Mouse (Mus musculus): ENCODE results near the gene Vtn. TPM values are rescaled to one million over a fixed set of nuclear protein-coding genes. Genes with fewer than 3 reads are reported as not detected.

Gene Vtn
- total RNA-seq (2021) = 10 to 100 TPM; 65.7 to 66.3 TPM
- long read RNA-seq, transcript Vtn-201 (8 exons, 1,744 nt) = major isoform, 44 of 51 reads
- long read RNA-seq, partial matches to known transcripts = 3 of 51 reads
- long read RNA-seq, other reads (novel, unspliced or antisense) = 2 of 51 reads

GRCm38 (mm10) chr11:78499004-78499403 lies at the start of gene Vtn:
Gene Vtn (plus strand): TSS chr11:78499091.
- no peak for DNase-seq (ENCODE audit: low spot score in 2 of 2)

GRCm38 (mm10) chr11:78450337-78450736 lies 48.6 kb upstream of the Vtn start:
- no peak for DNase-seq (ENCODE audit: low spot score in 2 of 2)

GRCm38 (mm10) chr11:78453675-78454074 lies 45.2 kb upstream of the Vtn start:
- peak; percentile 74 to 79 for DNase-seq (ENCODE audit: low spot score in 2 of 2)

GRCm38 (mm10) chr11:78454276-78454675 lies 44.6 kb upstream of the Vtn start:
- no peak for DNase-seq (ENCODE audit: low spot score in 2 of 2)

GRCm38 (mm10) chr11:78455308-78455707 lies 43.6 kb upstream of the Vtn start:
- peak; percentile 34 to 47 for DNase-seq (ENCODE audit: low spot score in 2 of 2)

GRCm38 (mm10) chr11:78458740-78459139 lies 40.2 kb upstream of the Vtn start:
- DNase-seq (ENCODE audit: low spot score in 2 of 2) = no peak

GRCm38 (mm10) chr11:78461894-78462293 lies 37.0 kb upstream of the Vtn start:
- no peak for DNase-seq (ENCODE audit: low spot score in 2 of 2)

- DNase-seq (ENCODE audit: low spot score in 2 of 2) = no peak
These were observed 36.2 kb upstream of the Vtn start for GRCm38 (mm10) chr11:78462669-78463068.

GRCm38 (mm10) chr11:78463286-78464036 lies 35.4 kb upstream of the Vtn start:
- DNase-seq (ENCODE audit: low spot score in 2 of 2) = no peak

- no peak for DNase-seq (ENCODE audit: low spot score in 2 of 2)
These were observed 33.8 kb upstream of the Vtn start for GRCm38 (mm10) chr11:78465116-78465515.

GRCm38 (mm10) chr11:78465568-78466180 lies 33.2 kb upstream of the Vtn start, which contains the start of gene Slc46a1:
Gene Slc46a1 (plus strand): TSS chr11:78465697.
- DNase-seq (ENCODE audit: low spot score in 2 of 2) = peak; percentile 79 to 85

GRCm38 (mm10) chr11:78466242-78466912 lies 32.5 kb upstream of the Vtn start:
- peak in 1 of 2 experiments; percentile 22 for DNase-seq (ENCODE audit: low spot score in 2 of 2)

- no peak for DNase-seq (ENCODE audit: low spot score in 2 of 2)
These were observed 31.4 kb upstream of the Vtn start for GRCm38 (mm10) chr11:78467515-78467914.

- DNase-seq (ENCODE audit: low spot score in 2 of 2) = no peak
These were observed 31.0 kb upstream of the Vtn start for GRCm38 (mm10) chr11:78467932-78468331.

GRCm38 (mm10) chr11:78471326-78472103 lies 27.4 kb upstream of the Vtn start:
- no peak for DNase-seq (ENCODE audit: low spot score in 2 of 2)

- DNase-seq (ENCODE audit: low spot score in 2 of 2) = no peak
These were observed 23.6 kb upstream of the Vtn start for GRCm38 (mm10) chr11:78475289-78475688.

GRCm38 (mm10) chr11:78483639-78484038 lies 15.3 kb upstream of the Vtn start:
- no peak for DNase-seq (ENCODE audit: low spot score in 2 of 2)

GRCm38 (mm10) chr11:78488168-78488567 lies 10.7 kb upstream of the Vtn start:
- peak; percentile 91 to 93 for DNase-seq (ENCODE audit: low spot score in 2 of 2)

- DNase-seq (ENCODE audit: low spot score in 2 of 2) = peak; percentile 55 to 65
These were observed 8.1 kb upstream of the Vtn start for GRCm38 (mm10) chr11:78490781-78491241.

- no peak for DNase-seq (ENCODE audit: low spot score in 2 of 2)
These were observed 3.0 kb upstream of the Vtn start for GRCm38 (mm10) chr11:78495904-78496303.

GRCm38 (mm10) chr11:78497071-78497541 lies 1.8 kb upstream of the Vtn start:
- peak; percentile 58 to 69 for DNase-seq (ENCODE audit: low spot score in 2 of 2)
